Mouse (Mus musculus): ENCODE results near the gene Cntnap1. TPM values are rescaled to one million over a fixed set of nuclear protein-coding genes. Genes with fewer than 3 reads are reported as not detected.
A peak's percentile ranks its signal among the peaks of the same experiment; 100 is the strongest.

Gene Cntnap1
- polyA plus RNA-seq, 1 experiment = 0.15 TPM

DNA sequence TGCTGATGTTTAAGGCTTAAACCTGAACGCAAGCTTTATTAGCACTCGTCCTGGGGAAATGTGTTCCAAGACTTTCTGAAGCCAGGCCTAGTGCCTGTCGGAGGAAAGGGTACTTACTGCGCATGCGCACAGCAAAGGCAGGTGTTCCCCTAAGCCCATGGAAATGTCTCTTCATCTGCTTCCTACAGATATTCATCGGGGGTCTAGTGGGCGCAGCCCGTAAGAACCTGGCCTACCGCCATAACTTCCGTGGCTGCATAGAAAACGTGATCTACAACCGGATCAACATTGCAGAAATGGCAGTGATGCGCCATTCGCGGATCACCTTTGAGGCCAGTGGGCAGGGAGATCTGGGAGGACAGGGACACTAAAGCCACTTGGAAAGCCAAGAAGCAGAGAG is 9.0 kb downstream of the Cntnap1 start:
- peaks cover 3% of the 10 kb centered on the region; the same call in 1 of the 2 replicates for H3K27me3 ChIP-seq (ENCODE audit: control insufficient read depth, insufficient read depth, low read length, poor library complexity, severe bottlenecking)
- H3K9ac ChIP-seq (ENCODE audit: low read depth, poor library complexity, severe bottlenecking) = no peak overlapping the region
- H3K4me1 ChIP-seq (ENCODE audit: control insufficient read depth, insufficient read depth, low read length) = no peaks in the 10 kb centered on the region
- TF ChIP-seq CTCF (IDR thresholded peaks at IDR 0.05; ENCODE audit: low read depth, low read length) (no peak), EP300 (IDR thresholded peaks at IDR 0.05; ENCODE audit: insufficient read depth, low read depth, low read length) (no peak), POLR2A (IDR thresholded peaks at IDR 0.05; ENCODE audit: insufficient read depth, low read length) (no peak)
- H3K9me3 ChIP-seq (replicated peaks; ENCODE audit: control insufficient read depth, insufficient read depth, low read length, poor library complexity, severe bottlenecking) = no peaks in the 10 kb centered on the region
- H3K27ac ChIP-seq (ENCODE audit: insufficient read depth, low read length) = no peak overlapping the region
- H3K36me3 ChIP-seq (ENCODE audit: control insufficient read depth, insufficient read depth, low read length, poor library complexity, severe bottlenecking) = no peaks in the 10 kb centered on the region
- no peak overlapping the region for H3K4me3 ChIP-seq (ENCODE audit: low read depth, low read length)

DNA sequence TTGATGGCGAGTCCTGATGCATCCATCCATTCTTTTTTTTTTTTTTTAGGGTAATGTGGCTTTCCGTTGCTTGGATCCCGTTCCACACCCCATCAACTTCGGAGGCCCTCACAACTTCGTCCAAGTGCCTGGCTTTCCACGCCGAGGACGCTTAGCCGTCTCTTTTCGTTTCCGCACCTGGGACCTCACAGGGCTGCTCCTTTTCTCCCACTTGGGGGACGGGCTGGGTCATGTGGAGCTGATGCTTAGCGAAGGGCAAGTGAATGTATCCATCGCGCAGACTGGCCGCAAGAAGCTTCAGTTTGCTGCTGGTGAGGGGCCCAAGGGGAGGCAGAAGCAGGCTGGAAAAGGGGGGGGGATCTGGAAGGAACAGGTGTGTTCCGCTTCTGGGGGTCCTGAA is 9.9 kb downstream of the Cntnap1 start:
- Histone ChIP-seq H3K4me3 (ENCODE audit: low read depth, low read length) (no peak overlapping the region), H3K27ac (ENCODE audit: insufficient read depth, low read length) (no peak overlapping the region), H3K27me3 (ENCODE audit: control insufficient read depth, insufficient read depth, low read length, poor library complexity, severe bottlenecking) (0 out of 2 replicates have a peak, but pooled peaks cover under 1% of the 10 kb centered on the region), H3K4me1 (ENCODE audit: control insufficient read depth, insufficient read depth, low read length) (no peaks in the 10 kb centered on the region), H3K9ac (ENCODE audit: low read depth, poor library complexity, severe bottlenecking) (no peak overlapping the region), H3K9me3 (replicated peaks; ENCODE audit: control insufficient read depth, insufficient read depth, low read length, poor library complexity, severe bottlenecking) (no peaks in the 10 kb centered on the region), H3K36me3 (ENCODE audit: control insufficient read depth, insufficient read depth, low read length, poor library complexity, severe bottlenecking) (no peaks in the 10 kb centered on the region)
- TF ChIP-seq EP300 (IDR thresholded peaks at IDR 0.05; ENCODE audit: insufficient read depth, low read depth, low read length) (no peak), CTCF (IDR thresholded peaks at IDR 0.05; ENCODE audit: low read depth, low read length) (no peak), POLR2A (IDR thresholded peaks at IDR 0.05; ENCODE audit: insufficient read depth, low read length) (no peak)

- no peaks in the 10 kb centered on the region for H3K9me3 ChIP-seq (replicated peaks; ENCODE audit: control insufficient read depth, insufficient read depth, low read length, poor library complexity, severe bottlenecking)
- no peaks in the 10 kb centered on the region for H3K4me1 ChIP-seq (ENCODE audit: control insufficient read depth, insufficient read depth, low read length)
- no peak overlapping the region for H3K9ac ChIP-seq (ENCODE audit: low read depth, poor library complexity, severe bottlenecking)
- no peaks in the 10 kb centered on the region for H3K27me3 ChIP-seq (ENCODE audit: control insufficient read depth, insufficient read depth, low read length, poor library complexity, severe bottlenecking)
- H3K27ac ChIP-seq (ENCODE audit: insufficient read depth, low read length) = no peak overlapping the region
- no peak for TF ChIP-seq POLR2A (IDR thresholded peaks at IDR 0.05; ENCODE audit: insufficient read depth, low read length)
- TF ChIP-seq CTCF (IDR thresholded peaks at IDR 0.05; ENCODE audit: low read depth, low read length) = peak; percentile 76
- TF ChIP-seq EP300 (IDR thresholded peaks at IDR 0.05; ENCODE audit: insufficient read depth, low read depth, low read length) = no peak
- H3K4me3 ChIP-seq (ENCODE audit: low read depth, low read length) = no peak overlapping the region
- H3K36me3 ChIP-seq (ENCODE audit: control insufficient read depth, insufficient read depth, low read length, poor library complexity, severe bottlenecking) = no peaks in the 10 kb centered on the region
These were observed 10.8 kb downstream of the Cntnap1 start for GRCm38 (mm10) chr11:101180846-101181740.

GRCm38 (mm10) chr11:101181961-101182360 is 11.6 kb downstream of the Cntnap1 start:
- Histone ChIP-seq H3K36me3 (ENCODE audit: control insufficient read depth, insufficient read depth, low read length, poor library complexity, severe bottlenecking) (no peaks in the 10 kb centered on the region), H3K4me1 (ENCODE audit: control insufficient read depth, insufficient read depth, low read length) (no peaks in the 10 kb centered on the region), H3K9ac (ENCODE audit: low read depth, poor library complexity, severe bottlenecking) (no peak overlapping the region), H3K4me3 (ENCODE audit: low read depth, low read length) (no peak overlapping the region), H3K9me3 (replicated peaks; ENCODE audit: control insufficient read depth, insufficient read depth, low read length, poor library complexity, severe bottlenecking) (no peaks in the 10 kb centered on the region), H3K27ac (ENCODE audit: insufficient read depth, low read length) (no peak overlapping the region), H3K27me3 (ENCODE audit: control insufficient read depth, insufficient read depth, low read length, poor library complexity, severe bottlenecking) (no peaks in the 10 kb centered on the region)
- TF ChIP-seq CTCF (IDR thresholded peaks at IDR 0.05; ENCODE audit: low read depth, low read length) = no peak
- no peak for TF ChIP-seq POLR2A (IDR thresholded peaks at IDR 0.05; ENCODE audit: insufficient read depth, low read length)

GRCm38 (mm10) chr11:101182771-101183517 is 12.6 kb downstream of the Cntnap1 start:
- H3K9ac ChIP-seq (ENCODE audit: low read depth, poor library complexity, severe bottlenecking) = no peak overlapping the region
- H3K36me3 ChIP-seq (ENCODE audit: control insufficient read depth, insufficient read depth, low read length, poor library complexity, severe bottlenecking) = no peaks in the 10 kb centered on the region
- TF ChIP-seq EP300 (IDR thresholded peaks at IDR 0.05; ENCODE audit: insufficient read depth, low read depth, low read length) (no peak), CTCF (IDR thresholded peaks at IDR 0.05; ENCODE audit: low read depth, low read length) (no peak), POLR2A (IDR thresholded peaks at IDR 0.05; ENCODE audit: insufficient read depth, low read length) (no peak)

GRCm38 (mm10) chr11:101184984-101185383 is 14.7 kb downstream of the Cntnap1 start:
- Histone ChIP-seq H3K9ac (ENCODE audit: low read depth, poor library complexity, severe bottlenecking) (no peak overlapping the region), H3K9me3 (replicated peaks; ENCODE audit: control insufficient read depth, insufficient read depth, low read length, poor library complexity, severe bottlenecking) (no peaks in the 10 kb centered on the region), H3K27me3 (ENCODE audit: control insufficient read depth, insufficient read depth, low read length, poor library complexity, severe bottlenecking) (no peaks in the 10 kb centered on the region), H3K4me3 (ENCODE audit: low read depth, low read length) (no peak overlapping the region), H3K36me3 (ENCODE audit: control insufficient read depth, insufficient read depth, low read length, poor library complexity, severe bottlenecking) (no peaks in the 10 kb centered on the region), H3K27ac (ENCODE audit: insufficient read depth, low read length) (no peak overlapping the region), H3K4me1 (ENCODE audit: control insufficient read depth, insufficient read depth, low read length) (peaks cover 1% of the 10 kb centered on the region)
- TF ChIP-seq CTCF (IDR thresholded peaks at IDR 0.05; ENCODE audit: low read depth, low read length) (no peak), POLR2A (IDR thresholded peaks at IDR 0.05; ENCODE audit: insufficient read depth, low read length) (no peak), EP300 (IDR thresholded peaks at IDR 0.05; ENCODE audit: insufficient read depth, low read depth, low read length) (no peak)

More at GRCm38 (mm10) chr11:101182771-101183517, 12.6 kb downstream of the Cntnap1 start:
- H3K4me1 ChIP-seq (ENCODE audit: control insufficient read depth, insufficient read depth, low read length) = no peaks in the 10 kb centered on the region
- H3K4me3 ChIP-seq (ENCODE audit: low read depth, low read length) = no peak overlapping the region
- H3K9me3 ChIP-seq (replicated peaks; ENCODE audit: control insufficient read depth, insufficient read depth, low read length, poor library complexity, severe bottlenecking) = no peaks in the 10 kb centered on the region
- no peaks in the 10 kb centered on the region for H3K27me3 ChIP-seq (ENCODE audit: control insufficient read depth, insufficient read depth, low read length, poor library complexity, severe bottlenecking)
- no peak overlapping the region for H3K27ac ChIP-seq (ENCODE audit: insufficient read depth, low read length)

Measured in ES-Bruce4 (cell line).